Mouse (Mus musculus): Measurements from ENCODE around the gene Itfg2.

DNA sequence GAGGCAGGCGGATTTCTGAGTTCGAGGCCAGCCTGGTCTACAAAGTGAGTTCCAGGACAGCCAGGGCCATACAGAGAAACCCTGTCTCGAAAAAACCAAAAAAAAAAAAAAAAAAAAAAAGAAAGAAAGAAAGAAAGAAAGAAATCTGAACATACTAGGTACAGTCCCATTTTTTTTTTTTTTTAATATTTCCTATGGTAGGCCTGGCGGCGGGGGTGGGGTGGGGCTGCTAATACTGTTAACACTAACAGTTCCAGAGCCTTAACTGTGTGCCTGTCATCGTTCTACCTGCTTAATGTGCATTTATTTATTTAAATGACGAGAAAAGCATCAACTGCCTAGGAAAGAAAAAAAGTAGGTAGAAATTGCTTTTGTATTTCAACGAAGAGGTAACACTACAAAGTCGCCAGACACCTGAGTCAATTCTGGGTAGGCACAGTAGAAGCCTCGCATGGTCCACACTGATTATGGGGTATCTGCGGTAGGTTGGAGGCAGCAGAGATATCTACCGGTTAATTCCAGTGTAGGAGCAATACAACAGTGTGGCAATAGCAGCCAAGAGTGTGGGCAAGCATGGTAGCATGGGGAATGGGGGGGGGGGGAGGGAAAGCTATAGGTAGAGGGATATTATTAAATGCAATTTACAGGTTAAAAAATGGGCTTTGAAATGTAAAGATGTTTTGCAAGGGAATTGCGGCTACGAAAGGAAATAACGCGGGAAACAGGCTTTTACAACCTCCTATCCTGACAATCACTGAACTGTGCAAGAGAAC, 1.0 kb downstream of the Itfg2 start:
- TF ChIP-seq CTCF (IDR thresholded peaks at IDR 0.05; ENCODE audit: borderline replicate concordance, extremely low read depth, insufficient read depth, insufficient read length) (no peak), POLR2A (IDR thresholded peaks at IDR 0.05; ENCODE audit: borderline replicate concordance, extremely low read depth, insufficient read depth, insufficient read length, poor library complexity, severe bottlenecking) (no peak)

Measured in brain, embryonic 14.5 days (tissue).